Mouse (Mus musculus) T-cell, adult 2 months (primary cell): ENCODE results near the gene Mroh8.
"Not testable (repeated sequence)": the region's sequence is repeated elsewhere in the genome, so short reads cannot be mapped to it uniquely, and the experiment has no call there.

Experiments
- DNase-seq: peaks from one replicate; pipeline ENCODE4 v3.0.0; 2022; ENCODE audit warnings: low spot score

Gene Mroh8

GRCm38 (mm10) chr2:157288996-157289395 is 9.6 kb upstream of the Mroh8 start:
- no peak for DNase-seq

GRCm38 (mm10) chr2:157287542-157287941 is 8.2 kb upstream of the Mroh8 start:
- DNase-seq, result peak; percentile 33

DNA sequence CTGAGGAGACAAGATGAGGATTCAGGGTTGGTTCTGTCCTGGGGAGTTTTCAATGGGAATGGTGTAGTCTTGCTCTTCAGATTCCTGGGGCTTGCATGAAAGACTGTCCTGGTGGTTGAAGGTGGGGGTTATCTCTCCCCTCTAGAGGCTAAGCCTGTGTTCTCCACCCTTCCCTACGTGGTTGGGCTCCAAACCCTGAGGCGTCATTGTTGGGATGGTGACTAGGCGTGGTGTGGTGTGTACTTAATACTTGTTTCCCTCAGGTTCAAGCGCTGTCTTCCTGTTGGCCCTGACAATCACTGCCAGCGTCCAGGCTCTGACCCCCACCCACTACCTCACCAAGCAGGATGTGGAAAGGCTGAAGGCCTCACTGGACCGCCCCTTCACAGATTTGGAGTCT is 4.0 kb upstream of the Mroh8 start:
- no peak for DNase-seq

GRCm38 (mm10) chr2:157278717-157279415 is 483 bp downstream of the Mroh8 start, which contains the start of gene Rpn2:
TSS of gene Rpn2 (plus strand) at chr2:157279017.
- peak; percentile 93 for DNase-seq

DNA sequence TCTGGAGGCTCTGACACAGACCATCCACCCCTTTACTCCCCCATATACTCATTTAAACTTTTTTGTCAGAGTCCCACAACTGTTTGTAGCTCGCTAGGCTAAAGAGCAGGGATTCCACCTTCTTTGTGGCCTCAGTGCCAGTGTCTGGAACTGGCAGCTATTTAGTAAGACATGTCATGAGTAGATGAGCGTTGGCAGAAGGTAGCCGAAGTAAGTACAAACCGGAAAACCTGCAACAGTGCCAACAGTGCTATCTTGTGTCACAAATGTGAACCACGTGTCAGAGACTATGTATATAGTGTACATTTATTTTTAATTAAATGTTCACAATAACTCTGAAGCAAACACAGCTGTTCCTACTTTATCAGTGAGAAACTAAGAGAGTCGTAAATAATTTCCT is 15.5 kb downstream of the Mroh8 start:
- no peak for DNase-seq

- DNase-seq, result no peak
These were observed 16.2 kb downstream of the Mroh8 start for GRCm38 (mm10) chr2:157263101-157263500.

- no peak for DNase-seq
These were observed 16.8 kb downstream of the Mroh8 start for GRCm38 (mm10) chr2:157262506-157262905.

GRCm38 (mm10) chr2:157261930-157262329 is 17.4 kb downstream of the Mroh8 start:
- DNase-seq, result no peak

GRCm38 (mm10) chr2:157259720-157260119 is 19.6 kb downstream of the Mroh8 start:
- DNase-seq, result peak; percentile 53

DNA sequence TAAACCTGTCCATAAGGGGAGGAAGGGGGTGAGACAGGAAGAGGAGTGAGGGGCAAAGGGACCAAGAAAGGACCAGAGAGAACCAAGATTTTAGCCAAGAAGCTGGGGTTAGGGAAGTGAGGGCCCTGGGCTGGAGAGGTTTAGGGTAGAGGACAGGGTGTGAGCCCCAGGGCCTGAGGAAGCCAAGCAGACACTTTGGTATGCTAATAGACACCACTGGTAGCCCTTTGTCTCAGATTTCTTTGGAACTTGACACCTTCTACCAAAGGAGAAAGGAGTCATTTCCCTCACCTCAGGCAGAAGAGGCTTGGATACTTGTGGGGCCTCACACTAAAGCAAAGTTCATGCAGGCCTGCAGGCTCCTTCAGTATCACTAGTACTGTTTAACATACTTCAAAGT is 31.2 kb downstream of the Mroh8 start:
- DNase-seq, result no peak

DNA sequence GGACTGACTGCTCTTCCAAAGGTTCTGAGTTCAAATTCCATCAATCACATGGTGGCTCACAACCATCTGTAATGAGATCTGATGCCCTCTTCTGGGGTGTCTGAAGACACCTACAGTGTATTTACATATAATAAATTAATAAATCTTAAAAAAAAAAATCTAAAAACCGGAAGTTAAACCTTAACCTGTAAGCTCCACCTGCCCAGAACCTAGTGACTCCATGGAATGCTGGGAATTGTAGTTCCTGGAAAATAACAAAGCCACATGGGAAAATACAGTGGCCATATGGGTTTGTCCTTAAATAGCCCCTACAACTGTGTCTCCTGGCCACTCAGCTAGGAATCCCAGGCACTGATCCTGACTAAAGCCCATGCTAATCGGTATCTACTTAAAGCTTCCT is 33.7 kb downstream of the Mroh8 start:
- DNase-seq, result no peak

- no peak for DNase-seq
These were observed 34.3 kb downstream of the Mroh8 start for GRCm38 (mm10) chr2:157245001-157245400.

GRCm38 (mm10) chr2:157235946-157236345 is 43.4 kb downstream of the Mroh8 start:
- no peak for DNase-seq

DNA sequence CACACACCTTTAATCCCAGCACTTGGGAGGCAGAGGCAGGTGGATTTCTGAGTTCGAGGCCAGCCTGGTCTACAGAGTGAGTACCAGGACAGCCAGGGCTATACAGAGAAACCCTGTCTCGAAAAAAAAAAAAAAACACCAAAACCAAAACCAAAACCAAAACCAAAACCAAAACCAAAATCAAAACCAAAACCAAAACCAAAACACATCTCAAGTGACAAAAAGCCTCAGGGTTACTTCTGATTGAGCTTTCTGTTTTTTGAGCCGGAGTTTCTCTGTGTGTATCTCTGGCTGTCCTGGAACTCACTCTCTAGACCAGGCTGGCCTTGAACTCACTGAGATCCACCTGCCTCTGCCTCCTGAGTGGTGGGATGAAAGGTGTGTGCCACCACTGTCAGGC is 57.4 kb downstream of the Mroh8 start:
- not testable (repeated sequence) for DNase-seq

DNA sequence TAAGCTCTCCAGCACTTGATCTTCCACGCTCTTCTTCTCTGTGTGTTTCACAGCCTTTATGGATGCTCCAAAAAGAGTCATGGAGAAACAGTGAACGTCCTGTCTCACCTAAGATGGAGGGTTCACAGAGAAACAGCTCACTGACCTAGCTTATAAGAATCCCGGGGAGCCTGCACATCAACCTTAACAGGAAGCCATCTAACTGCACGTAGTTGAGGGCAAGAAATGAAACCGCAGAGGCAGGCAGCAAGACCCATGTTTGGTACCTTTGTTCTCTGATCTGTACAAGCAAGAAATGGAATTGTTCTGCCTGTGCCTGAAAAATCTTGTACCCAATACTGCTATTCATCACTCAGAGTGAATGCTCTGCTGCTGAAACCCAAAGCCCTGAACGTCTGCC is 59.2 kb downstream of the Mroh8 start:
- DNase-seq, result no peak

GRCm38 (mm10) chr2:157211731-157212130 is 67.6 kb downstream of the Mroh8 start:
- DNase-seq, result no peak

DNA sequence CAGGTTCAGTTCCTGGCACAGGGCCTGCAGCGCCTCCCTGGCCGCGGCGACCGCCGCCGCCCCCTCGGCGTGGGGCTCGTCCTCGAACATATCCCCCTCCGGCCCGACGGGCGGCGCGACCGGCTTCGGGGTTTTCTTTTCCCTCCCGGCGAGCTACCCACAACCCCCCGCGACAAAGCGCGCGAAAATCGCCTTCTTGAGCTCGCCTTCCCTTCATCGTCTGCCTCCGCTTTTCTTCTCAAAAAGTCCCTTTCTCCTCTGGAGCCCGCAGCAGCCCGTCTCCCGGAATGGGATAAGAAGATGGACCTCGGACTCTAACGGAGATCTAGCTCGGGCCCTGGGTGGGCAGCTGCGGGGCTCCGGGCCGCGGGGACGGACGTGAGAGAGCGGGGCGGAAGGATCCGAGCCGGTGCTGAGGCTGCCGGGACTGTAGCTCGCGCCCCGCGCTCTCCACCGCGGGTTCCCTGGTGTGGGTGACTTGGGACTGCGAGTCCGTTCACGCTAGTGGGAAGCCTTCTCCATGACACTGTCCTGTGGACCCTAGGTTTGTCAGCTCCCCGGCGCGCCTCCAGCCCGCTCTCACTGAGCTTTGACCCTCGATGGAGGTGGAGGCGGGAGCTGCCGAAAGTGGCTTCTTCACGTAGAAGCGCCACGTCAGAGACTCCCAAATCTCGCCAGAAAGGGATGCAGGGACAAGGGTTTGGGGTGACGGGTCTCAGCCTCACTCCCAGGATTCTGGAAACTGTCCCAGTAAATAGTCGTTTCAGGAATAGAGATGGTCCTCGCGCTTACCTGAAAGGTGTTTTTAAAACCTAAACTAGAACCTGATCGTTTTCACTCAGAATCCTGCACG is 74.8 kb downstream of the Mroh8 start, which contains the start of gene Rbl1:
TSS of gene Rbl1 (minus strand) at position 169 of the 853 bp plus-strand sequence.
- DNase-seq, result peak; percentile 88

- peak; percentile 61 for DNase-seq
These were observed 75.6 kb downstream of the Mroh8 start for GRCm38 (mm10) chr2:157203459-157204365.

GRCm38 (mm10) chr2:157203026-157203425 is 76.3 kb downstream of the Mroh8 start:
- no peak for DNase-seq

GRCm38 (mm10) chr2:157202361-157202760 is 77.0 kb downstream of the Mroh8 start:
- peak; percentile 5 for DNase-seq

- peak; percentile 60 for DNase-seq
These were observed 78.1 kb downstream of the Mroh8 start for GRCm38 (mm10) chr2:157201081-157201830.
